Mouse (Mus musculus) embryonic fibroblast, embryonic 13.5 days (primary cell): ENCODE data around the gene Kctd5.

ENCODE experiments used
- CTCF ChIP-seq: IDR thresholded peaks from 2 replicates; pipeline ENCODE4 v1.5.1; 2011; ENCODE audit warnings: mild to moderate bottlenecking, control low read depth, low read length, moderate library complexity, borderline replicate concordance; ENCODE audit not compliant: insufficient read depth
- POLR2A ChIP-seq: IDR thresholded peaks from 2 replicates; pipeline ENCODE4 v1.6.1; 2011; ENCODE audit warnings: low read depth, mild to moderate bottlenecking, control low read depth, low read length, moderate library complexity

GRCm38 (mm10) chr17:24062459-24063155 lies 10.7 kb downstream of the Kctd5 start:
- TF ChIP-seq POLR2A = no peak
- TF ChIP-seq CTCF = no peak
